Mouse (Mus musculus): ENCODE measurements around the gene Gm20388.

DNA sequence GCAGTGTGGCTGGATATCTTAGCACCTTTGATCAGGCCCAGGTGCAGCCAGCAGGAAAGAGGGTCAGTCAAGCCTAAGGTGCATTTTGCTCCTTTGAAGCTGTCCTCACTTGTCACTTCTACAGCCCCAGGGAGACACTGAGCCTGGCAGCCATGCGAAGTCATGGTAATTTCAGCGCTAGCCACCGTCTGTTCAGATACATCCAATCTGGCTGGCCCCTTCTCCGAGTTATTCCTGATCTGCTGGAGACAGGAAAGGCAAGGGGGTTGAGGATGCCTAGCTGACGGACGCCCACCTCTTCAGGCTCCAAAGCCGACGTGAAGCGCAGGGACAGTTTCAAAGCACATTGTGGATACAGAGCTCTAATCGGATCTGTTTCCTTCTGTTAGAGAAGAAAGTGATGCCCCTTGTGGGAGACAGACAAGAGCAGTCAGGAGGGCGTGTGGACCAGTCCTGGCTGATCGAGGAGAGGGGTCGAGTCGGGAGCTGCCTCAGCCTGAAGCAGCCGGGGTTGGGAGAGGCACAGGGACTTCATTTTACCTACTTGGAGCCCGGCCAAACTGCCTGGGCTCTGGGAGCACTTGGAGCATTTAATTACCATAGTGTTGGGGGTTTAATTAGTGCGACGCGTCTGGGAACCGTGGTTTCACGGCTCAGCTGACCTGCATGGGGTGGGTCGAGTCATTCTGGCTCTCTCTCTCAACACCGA lies 2613.2 kb downstream of the Gm20388 start:
- TF ChIP-seq CTCF (IDR thresholded peaks at IDR 0.05; ENCODE audit: control insufficient read depth, insufficient read depth, low read length) (no peak), POLR2A (IDR thresholded peaks at IDR 0.05; ENCODE audit: borderline replicate concordance, control insufficient read depth, low read depth, low read length) (no peak)

All from bone marrow, adult 2 months (tissue).